Mouse (Mus musculus): ENCODE measurements at regions not wholly inside any gene's neighbourhood (a gene's known extent, or its start where the extent isn't known, plus 50 kb on each side); places are given as distances from the start of the nearest gene placed in this dataset.
A peak's percentile ranks its signal among the peaks of the same experiment; 100 is the strongest.

DNA sequence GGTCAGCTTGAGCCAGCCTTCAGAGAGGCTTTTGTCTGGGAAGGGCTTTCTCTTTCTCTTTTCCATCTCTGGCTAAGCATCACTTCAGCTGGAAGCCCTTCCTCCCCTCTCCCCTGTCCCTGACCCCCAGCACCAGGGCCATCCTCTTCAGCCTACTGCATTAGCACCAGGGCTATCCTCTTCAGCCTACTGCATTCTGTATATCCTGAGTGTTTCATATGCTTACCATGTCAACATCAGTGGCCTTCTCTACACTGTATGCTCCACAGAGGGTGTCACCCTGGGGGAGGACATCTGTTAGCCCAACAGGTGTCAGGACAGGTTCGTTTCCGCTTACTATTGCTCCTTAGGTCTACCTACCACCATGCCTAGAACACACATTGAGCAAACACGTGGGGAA is 282.5 kb downstream of the Rps24 start:
- DNase-seq (ENCODE audit: low spot score in 2 of 2) = no peak

DNA sequence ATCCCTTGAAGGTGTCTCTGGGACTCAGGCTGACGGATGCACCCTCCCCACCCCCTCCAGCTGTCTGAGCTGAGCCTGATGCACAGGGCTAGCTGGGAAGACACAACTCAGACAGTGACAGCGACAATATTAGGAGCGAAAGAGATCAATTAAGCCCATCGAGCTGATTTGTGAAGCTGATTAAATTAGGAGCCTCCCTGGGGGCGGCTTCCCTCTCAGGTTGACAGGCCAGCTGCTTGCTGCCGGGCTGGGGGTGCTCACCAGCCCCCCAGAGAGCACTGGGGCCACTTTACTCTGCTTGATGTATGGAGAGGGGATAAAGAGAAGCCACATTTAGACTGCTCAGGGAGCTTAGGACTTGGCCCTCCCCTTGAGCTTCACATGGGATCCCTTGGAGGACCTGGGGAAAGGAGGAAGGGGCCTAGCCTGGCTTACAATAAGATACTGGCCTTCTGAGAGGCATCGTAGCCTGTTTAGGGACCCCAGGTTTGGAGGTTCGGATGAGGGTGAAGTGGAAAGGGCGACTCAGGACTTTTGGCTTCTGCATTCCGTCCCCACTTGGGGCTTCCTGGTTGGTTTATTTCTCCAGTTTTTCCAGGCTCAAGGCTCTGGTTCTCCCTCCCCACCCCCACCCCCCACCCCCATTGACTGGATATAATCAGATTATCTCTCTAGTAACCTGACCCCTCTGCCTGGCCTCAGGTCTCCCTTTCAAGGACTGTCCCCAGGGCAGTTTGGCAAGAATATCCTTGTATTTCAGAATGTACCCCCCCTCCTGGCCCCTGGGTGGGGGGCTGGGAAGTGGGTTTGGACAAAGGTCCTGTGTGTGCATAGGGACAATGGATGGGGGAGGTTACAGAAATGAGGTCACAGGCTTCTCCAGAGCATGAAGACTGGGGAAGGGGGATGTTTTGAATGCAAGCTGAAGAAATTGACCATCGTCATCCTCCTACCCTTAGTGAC is 283.4 kb downstream of the Rps24 start:
- no peak for DNase-seq (ENCODE audit: low spot score in 2 of 2)

DNA sequence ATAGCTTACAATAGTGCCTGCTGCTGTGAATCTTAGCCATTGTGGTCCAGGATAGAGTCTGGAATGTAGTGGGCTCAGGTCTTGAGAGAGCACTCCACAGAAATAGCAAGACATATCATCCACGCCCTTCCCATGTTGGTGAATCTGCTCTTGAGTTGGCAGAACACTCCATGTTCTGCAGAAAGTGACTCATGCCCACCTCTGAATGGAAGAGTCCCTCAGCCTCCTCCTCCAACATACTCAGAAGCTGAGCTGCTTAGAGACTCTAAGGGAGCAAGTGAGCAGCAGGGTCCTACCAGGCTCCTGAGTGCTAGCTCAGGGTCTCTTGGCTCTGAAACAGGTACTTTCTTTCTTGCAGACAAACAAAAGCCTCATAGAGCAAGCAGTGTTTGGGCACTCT is 284.7 kb downstream of the Rps24 start:
- DNase-seq (ENCODE audit: low spot score in 2 of 2) = no peak

DNA sequence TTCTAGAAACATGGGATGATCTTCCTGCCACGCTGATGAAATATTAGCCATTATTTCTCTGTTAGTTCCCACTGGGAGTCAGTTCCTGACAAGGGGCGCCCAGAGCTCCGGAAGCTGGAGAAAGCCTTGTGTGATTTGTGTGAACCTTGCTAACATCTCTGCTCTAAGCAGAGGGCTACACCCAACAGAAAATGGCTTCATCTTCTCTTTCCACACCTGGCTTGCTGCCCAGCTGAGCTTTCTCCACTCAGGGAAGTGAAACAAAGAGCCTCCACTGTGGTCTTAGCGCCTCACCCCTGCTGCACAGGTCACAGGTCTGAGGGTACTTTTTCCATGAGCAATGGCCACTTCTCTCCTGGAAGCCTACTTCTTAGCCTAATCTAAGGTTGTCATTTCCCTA is 285.2 kb downstream of the Rps24 start:
- DNase-seq (ENCODE audit: low spot score in 2 of 2) = peak in 1 of 2 experiments; percentile 30

DNA sequence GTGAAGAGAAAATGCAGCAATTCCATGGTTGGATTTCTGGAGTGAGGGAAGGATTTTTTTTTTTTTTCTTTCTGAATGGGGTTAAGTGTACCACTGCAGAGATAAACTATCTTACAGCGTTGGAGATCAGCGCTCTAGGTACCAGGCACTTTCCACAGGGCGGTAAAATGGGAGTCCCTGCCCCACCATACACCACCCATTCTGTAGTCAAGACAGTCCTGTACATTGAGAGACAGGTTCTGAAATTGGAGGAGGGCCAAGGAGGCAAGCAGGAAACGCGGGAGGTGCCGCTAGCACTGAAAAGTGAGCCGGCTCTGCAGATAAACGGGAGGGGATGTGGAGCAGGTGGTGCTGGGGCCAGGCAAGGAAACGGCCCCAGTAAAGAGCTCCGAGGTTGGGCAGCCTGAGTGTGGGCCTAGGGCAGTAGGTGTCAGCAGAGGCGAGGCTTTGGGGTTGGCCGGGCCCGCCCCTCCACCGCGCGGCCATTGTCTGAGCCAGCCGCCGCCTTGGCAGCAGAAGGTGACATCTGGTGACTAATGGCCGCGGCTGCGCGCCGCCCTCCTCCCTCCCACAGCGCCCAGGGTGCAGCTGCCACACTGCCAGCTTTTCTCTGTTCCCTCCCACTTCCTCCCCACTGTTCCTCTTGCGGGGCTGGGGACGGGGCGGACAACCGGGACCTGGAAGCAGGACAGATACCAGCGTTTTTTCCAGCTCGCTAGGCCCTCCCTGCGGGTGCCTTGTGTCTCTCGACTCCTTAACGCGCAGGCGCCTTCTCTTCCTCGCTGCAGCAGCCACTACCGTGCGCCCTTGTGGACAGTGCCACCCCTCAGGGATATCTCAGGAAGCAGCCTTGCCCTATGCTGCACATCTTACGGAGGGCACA is 292.1 kb downstream of the Rps24 start:
- peak; percentile 38 to 73 for DNase-seq (ENCODE audit: low spot score in 2 of 2)

DNA sequence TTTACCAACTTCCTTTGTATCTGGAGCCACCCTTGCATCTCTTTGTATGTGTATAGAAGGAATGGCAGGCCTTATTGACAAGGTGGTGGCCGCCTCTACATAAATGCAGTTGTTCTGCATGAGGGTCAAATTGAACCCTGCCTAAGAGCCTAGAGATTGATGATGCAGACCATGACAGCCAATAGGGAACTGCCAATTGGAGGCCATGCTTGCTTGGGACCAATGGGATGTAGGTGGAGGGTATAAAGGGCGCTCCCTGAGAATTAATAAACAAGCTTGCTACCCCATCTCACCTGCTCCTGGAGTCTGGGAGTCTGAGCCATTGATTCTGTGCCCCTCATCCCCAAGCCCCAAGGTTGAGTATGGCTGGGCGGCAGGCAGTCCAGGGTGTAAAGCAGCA is 294.7 kb downstream of the Rps24 start:
- DNase-seq (ENCODE audit: low spot score in 2 of 2) = peak in 1 of 2 experiments; percentile 21

DNA sequence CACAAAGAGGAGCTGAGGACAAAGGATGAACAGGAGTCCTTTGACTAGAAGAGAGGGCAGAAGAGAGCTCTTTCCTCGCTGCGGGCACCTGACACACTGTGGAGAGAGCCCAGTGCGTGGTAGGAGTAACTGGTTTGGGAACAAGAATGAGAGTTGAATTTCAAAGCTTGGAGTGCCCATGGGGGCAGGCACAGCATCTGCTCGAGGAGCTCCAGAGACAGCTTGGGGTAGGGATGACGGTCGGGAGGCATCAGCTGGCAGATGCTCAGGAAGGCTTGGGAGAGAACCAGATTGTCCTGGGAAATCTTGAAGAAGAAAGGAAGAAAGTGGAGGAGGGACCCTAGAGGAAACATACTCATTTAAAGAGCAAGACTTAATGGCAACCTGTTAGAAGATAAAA is 297.0 kb downstream of the Rps24 start:
- no peak for DNase-seq (ENCODE audit: low spot score in 2 of 2)

DNA sequence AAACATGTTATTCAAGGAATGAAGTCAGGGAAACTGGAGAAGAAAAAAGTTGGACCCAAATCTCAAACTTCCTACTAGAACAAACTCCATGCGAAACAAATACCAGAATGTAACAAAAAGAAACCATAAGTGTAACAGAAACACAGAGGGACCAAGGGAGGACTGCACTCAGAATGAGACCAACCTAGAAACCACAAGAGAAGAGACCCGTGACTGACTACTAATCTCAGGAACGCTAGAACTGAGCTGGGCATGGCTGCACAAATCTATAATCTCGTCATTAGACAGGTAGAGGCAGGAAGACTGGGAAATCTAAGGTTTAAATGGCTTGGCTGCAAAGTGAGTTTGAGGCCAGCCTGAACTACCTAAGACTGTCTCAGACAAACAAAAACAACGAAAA is 298.5 kb downstream of the Rps24 start:
- DNase-seq (ENCODE audit: low spot score in 2 of 2) = no peak

DNA sequence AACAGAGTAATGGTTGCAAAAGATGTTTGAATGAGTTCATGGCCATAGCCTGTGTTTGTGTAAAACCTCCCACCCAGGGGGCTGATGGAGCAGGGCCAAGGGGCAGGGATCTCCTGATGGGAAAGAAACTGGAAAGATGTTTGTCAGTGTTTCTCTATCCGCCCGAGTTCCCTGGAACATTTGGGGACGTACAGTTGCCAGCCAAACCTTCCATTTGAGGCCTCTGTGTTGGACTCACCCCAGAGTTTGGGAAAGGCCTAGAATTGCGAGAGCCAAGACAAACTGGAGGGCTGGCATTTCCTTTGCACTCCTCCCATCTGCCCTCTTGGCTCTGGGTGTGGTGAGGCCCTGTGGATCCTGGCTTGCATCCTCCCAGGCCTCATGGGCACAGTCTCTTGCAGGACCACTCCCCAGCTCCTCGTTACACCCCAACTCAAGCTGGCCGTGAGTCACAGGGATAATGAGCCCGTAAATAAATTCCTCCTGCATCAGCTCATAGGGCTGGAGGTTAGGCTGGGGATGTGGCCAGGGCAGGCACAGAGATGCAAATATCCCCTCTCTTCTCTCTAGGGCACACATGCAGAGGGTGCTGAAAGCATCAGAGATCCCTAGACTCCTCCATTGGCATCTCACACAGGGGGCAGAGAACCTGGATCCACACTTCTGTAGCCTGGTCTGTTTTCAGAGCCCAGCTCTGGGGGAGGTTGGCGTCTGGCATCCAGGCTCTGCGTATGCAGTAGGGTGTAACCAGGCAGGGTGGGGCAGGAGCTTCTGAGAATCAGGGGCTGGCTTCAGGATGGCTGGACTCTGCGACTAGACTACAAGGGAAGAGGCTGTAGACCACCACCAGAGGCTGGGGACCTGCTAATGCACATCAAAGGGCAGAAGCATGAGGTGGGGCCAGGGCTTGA is 306.7 kb downstream of the Rps24 start:
- DNase-seq (ENCODE audit: low spot score in 2 of 2) = no peak

DNA sequence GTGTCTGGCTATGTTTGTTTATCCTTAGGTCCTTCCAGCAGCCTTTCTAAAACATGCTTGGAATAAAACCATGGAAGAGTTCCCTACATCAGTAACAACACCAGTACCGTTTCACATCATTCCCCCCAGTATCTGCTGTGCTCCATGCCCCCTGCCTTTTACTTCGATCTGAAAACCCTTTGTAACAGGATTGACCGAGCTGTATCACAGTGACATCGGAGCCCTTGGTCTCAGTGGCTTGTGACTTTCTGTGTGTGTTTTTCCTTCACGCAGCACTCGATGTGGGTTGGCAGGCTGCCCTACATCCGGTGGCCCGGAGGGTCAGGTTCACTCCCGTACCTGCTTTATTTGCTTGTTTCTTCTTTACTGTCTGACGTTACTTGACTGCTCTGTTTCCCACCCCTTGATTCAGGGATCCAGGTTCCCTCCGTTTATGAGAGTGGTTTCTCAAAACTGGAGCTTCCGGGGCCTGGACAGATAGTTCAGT is 307.5 kb downstream of the Rps24 start:
- DNase-seq (ENCODE audit: low spot score in 2 of 2) = no peak

DNA sequence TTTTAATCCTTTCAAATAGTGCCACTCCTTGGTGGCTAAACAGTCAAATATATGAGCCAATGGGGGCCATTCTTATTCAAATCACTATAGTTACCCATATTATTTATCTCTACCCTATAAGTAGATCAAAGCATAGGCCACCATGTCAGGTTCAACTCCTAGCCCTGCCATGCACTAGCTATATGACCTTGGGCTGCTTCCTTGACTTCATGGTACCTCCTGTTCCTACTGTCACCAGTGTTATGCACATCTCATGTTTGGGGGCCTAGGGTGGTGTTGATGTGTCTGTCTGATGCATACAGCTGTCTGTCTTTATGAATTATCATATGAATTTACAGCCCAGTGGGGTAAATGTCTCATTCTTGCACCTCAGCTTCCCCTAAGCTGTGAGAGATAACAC is 310.6 kb downstream of the Rps24 start:
- DNase-seq (ENCODE audit: low spot score in 2 of 2) = no peak

DNA sequence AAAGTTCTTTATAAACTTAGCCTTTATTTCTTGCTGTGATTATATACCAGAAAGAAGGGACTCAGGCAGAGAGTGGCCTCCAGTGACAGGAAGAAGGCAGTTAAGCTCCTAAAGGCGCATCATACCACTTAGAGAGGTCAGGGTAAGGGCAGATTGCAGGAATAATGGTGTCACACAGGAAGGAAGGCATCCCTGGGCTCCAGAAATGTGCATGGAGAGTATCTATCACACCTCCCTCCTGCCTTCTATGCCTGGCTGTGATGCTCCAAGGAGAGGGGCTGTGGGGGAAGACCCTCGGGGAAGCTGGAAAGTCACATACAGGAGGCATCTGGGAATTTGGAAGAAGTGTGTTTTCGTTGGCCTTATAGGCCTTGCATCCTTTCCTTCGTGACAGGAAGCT is 311.1 kb downstream of the Rps24 start:
- no peak for DNase-seq (ENCODE audit: low spot score in 2 of 2)

DNA sequence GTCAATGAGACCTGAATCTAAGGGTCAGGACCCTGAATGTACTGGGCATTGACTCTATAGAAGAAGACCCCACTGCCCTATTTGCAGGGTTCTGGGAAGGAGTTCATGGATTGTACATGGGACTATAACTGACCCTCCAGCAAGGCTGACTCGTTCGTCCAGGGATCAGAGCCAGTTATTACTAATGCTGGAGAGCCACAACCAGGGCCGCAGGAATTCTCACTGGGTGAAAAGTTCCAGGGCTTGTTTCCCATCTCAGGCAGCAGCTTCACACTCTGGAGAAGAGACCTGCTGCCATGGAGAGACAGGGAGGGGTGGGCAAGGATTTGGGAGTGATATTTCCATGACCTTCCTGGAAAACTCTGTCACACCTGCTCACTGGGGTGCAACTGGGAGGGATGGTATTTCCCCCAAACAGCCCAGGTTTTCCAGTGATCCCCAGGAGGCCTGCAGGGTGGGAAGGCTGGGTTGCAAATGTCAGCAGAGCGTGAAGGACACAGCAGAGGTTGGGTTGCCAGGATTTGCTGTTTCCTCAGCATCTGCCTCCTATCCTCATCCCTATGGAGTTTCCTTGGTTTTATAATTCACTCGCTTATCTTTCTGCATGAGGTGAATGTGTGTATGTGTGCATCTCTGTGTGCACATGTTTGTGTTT is 316.2 kb downstream of the Rps24 start:
- no peak for DNase-seq (ENCODE audit: low spot score in 2 of 2)

DNA sequence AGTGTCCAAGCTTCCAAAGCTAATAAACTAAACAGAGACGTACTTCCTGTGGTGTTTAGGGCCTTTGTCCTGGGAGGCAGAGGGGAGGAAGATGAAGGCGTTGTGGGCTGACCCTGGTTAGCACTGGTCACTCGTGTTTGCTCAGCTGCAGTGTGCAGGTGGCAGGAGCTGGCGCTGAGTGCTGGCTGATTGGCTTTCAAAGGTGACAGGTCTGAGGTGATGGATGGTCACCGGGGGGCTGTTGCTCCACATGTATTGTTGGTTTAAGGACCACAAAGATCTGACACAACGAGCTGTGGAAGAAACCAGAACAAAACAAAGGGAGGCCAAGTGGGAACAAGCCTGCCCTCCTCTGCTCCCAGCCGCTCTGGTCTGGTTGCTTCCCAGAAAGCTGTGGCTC is 320.1 kb downstream of the Rps24 start:
- no peak for DNase-seq (ENCODE audit: low spot score in 2 of 2)

DNA sequence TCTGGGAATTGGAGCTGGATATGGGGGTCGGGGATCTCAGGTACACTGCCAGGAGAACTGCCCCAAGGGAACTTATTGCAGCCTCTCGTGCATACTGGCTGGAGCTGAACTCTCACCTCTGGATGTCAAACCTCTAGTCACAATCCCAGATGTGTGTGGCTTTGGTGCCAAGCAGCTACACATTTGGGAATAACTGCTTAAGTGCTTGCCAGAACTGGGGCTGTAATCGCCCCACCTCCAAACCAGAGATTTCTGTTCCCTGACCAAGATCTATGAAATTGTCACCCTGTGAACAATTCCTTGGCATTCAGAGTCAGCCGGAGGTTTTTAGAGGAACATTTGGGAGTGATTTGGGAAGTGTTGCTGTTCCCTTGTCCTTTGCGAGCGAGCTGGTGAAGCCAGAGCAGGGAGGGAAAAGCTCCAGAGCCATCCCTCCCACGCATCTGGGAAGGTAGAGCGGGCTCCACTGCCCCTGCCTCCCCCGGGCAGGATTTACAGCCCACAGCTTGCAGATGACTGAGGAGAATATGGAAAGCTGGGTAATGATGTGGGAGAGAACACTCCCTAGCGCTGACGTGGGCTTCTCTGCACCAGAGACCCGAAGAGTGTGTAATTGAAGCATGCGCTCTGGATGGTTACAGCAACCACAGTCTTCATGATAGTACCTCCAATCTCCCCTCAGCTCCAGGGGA is 336.1 kb downstream of the Rps24 start:
- no peak for DNase-seq (ENCODE audit: low spot score in 2 of 2)

DNA sequence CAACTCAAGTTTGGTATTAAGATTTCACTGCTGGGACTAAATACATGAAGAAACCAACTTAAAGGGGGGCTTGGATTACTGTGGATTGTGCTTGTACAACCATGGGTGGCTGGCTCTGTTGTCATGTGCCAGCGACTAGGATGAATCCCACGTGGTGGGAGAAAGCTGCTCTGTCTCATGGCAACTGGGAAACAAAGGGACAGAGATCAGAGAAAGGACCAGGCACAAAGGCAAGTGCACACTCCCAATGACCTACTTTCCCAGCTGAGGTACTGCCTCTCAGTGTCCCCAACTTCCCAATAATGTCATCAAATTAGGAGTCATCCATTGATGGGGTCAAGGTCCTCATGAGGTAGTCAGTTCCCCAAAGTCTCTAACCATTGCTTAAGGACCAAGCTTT is 337.4 kb downstream of the Rps24 start:
- no peak for DNase-seq (ENCODE audit: low spot score in 2 of 2)

DNA sequence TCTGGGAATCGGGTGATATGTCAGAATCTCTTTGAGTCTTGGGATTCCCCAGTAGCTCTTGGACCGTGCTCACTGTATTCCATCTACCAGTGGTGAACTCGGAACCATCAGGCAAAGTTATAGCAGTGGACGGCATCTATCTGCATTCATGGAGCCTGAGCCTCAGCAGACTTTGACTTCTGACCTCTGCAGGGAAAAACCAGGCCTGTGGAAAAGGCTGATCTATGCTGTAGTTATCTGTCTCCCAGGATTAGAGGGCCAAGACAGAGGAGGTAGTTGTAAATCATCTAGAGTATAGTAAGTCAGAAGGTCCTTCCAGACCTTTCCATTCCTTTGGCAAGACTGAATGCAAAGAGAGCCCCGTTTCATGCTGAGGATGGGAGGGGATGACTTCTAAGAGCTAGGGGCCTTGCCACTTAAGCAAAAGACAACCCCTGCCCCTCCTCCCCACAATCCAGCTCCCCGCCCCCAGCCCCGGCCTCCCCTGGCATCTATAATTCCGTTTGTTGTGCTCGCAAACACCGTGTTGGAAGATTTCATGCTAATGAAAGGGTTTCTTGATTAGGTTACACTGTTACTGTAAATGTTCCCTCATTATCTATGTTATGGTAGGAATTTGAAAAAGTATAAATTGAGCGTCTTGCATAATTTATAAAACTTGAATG is 338.9 kb downstream of the Rps24 start:
- no peak for DNase-seq (ENCODE audit: low spot score in 2 of 2)

DNA sequence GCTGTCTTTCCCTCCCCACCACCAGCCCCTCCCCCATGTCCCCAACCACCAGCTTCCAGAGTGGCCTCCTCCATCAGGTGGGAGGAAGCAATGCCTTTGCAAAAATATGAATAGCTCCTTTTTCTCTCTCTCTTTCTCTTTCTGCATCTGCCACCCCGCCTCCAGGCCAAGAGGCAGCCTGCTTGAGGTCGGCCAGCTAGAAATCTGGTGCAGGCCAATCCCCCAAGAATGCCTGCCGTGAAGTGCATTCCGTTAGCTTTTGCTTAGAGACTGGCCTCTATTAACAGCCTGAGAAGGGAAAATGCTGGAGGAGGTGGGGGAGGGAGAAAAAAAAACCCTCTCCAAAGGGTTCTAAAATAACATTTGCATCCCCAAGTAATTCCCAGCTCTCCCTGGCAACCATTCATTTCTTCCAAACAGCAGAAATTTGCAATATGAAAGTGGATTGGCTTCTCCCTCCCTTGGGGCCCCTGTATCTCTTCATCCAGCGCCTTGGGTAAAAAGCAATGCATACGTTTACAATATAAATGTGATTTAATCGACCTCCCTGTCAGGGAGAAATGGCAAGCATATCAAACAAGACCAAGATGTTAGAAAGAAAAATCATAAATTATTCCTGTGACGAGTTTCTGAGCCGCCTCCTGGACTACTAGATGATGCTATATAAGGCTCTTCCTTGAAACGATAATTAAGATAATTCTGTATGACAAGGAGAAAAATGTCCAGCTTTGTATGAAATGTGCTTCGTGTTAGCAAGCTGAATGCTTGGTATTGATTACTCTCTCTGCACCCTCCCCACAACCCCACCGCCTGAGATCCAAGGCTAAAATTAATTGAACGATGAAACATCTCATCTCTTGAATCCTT is 339.8 kb downstream of the Rps24 start:
- no peak for DNase-seq (ENCODE audit: low spot score in 2 of 2)

Data from spleen, postnatal 10 days (tissue).